Mouse (Mus musculus) kidney, adult 8-10 months (tissue): Measurements from ENCODE around the gene Slc2a2.
"Not testable (repeated sequence)": the region's sequence is repeated elsewhere in the genome, so short reads cannot be mapped to it uniquely, and the experiment has no call there.

Source experiments
- DNase-seq, 2 experiments: peaks; one replicate each; pipeline ENCODE4 v3.0.0; 2022

Slc2a2 gene

DNA sequence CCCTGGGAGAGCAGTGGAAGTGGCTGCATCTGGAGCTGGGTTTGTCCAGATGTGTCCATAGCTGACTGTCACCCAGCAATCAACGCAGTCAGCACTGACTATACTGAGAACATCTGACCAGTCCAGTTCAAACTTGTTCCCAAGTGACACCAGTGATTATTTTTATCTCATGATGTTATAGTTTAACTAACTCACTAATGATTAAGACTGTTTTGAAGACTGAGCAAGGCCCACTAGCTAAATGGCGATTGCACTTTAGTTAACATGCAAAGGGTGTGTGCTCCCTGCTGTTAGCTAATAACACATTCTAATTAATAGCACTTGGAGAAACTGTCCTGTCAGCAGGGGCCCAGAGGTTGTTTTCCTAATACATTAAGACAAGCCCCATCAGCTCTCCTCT, 39.3 kb downstream of the Slc2a2 start:
- peak; percentile 68 to 79 for DNase-seq

DNA sequence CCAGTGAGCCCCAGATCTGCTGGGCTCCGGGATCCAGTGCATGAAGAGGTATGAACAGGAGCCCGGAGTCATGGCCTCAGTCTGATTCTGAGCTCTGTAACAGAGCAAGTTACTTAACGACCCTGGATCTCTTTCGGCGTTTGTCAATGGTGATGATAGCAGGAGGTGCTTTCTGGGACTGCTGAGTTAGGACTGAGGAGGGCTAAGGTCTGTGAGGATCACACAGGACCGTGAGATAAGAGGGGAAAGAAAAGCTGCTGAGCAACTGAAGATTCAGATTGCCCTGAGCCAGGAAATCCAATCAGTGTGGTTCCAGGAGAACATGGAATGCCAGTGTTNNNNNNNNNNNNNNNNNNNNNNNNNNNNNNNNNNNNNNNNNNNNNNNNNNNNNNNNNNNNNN, 42.6 kb downstream of the Slc2a2 start:
- no peak for DNase-seq

DNA sequence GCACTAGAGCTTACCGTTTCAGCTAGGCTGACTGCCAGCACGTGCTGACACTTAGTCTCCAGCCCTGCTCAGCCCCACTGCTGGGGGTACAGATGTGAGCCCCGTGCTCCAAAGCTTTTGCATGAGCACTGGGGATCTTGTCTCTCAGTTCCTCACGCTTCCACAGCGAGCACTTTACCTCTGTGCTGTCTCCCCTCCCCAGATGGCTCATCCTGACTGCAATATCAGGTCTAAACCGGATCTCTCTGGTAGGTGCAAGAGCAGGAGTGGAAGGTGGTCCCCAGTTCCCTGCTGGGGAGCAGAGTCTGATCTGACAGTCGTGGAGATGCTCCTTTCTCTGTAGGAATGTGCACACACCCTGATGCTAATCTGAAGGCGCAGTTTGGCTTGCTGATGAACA, 45.5 kb downstream of the Slc2a2 start:
- DNase-seq: no peak

DNA sequence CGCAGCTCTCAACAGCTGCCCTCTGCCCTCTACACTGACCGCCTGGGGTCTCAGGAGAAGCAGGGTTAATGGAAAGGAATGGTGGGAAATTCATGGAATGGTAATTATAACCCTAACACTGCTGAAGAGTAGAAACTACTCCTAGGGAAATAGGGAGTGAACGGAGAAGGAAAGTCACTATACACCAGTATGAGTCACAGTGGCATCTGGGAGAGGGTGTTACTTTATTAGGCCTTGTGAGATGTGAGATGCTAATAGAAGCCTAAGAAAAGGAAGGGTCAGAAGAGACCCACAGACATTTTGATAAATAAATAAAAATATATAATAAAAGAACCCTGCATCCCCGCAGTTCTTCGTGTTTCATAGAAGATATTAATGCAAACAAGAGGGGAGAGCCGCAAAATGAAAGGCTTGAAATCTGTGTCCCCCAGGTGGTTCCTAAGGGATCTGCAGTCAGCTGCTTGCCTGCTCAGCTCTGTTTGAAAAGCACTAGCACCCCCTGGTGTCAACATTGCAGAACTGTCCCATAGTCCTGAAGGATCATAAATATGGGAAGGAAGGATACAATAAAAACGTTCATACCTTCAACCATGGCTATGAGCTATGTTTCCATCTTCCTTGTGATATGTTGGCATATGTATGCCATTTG, 48.3 kb downstream of the Slc2a2 start:
- DNase-seq: peak; percentile 66 to 71

DNA sequence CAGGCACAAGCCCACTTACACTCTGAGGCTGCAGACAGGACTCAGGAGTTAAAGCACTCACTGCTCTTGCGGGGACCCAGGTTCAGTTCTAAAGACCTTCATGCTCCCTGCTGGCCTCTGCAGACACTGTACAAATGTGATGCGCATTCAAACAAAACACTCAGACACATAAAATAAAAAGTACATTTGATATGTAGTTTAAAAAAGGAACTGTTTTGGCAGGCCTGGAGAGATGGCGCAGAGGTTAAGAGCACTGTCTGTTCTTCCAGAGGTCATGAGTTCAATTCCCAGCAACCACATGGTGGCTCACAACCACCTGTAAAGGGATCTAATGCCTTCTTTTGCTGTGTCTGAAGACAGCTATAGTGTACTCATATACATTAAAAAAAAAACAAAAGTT, 50.4 kb downstream of the Slc2a2 start:
- no peak for DNase-seq

DNA sequence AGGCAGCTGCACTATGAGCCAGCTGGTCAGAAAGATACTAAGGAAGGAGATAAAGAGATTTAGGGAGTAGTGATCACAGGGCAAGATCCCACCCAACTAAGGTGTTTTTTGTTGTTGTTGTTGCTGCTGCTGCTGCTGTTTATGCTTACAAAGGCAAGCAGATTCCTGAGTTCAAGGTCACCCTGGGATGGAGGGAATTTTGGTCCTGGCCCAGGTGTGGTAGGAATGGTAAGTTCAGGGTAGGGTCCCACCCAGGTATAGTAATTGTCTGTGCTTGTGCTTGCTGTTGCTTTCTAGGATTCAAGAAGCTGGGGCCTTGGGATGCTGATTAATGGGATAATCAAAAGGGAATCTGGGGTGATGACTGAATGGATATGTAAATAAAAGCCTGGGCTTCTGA, 51.3 kb downstream of the Slc2a2 start:
- DNase-seq: no peak

DNA sequence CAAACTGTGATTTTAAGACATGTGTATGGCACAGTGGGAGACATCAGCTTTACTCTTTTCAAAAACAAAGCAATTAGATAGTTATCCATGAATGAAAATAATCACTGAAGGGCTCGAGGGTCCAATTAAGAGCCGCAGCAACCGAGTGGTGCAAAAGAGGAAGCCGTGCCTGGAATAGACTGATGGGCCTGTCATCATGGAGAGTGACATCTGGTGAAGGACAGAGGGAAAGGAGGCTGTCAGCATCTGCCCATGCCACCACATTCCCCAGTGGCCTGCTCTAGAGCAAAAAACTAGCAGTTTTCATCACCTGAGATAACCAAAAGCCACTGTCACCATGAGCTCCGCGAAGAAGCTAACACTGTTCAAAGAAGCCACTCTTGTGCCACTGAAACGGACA, 57.8 kb downstream of the Slc2a2 start:
- no peak for DNase-seq

DNA sequence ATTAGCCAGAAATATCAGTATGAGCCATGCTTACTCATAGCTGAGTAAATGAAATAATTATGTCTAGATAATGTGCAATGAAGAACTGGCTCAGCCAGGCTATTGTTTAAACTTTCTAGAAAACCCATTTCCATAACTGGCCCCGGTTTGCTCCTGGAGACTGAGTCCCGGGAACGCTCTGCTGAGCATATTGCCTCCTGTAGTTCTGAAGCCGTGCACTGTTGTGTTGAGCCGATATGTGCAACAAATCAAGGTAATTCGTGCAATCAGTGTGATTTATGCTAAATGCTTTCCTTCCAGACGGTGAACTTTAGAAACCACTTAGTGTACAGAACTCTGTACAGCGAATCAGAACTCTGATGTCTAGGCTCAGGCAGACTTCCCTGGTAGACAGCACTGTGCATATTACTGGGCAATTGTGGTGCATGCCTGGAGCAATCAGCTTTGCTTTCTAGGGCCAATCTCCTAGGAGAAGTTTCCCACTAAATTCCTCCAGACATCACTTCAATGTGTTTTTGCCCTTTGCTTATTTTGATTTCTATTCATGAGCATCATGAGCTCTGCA, 63.6 kb downstream of the Slc2a2 start:
- no peak for DNase-seq

DNA sequence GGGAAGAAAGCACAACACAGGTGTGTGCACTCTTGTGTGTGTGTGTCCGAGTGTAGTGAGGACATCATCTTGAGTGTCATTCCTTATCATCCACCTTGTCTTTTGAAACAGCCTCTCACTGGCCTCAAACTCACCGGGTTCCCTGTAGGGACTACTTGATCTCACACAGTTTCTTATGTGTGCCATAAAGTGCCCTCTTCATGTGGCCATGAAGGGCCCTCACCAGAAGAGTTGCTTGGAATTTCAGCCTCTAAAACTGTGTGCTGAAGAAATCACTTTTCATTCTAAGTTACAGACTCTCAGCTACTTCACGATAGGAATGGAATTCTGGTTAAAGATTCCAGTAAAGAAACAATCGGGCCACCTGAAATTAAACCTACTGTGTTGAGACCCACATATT, 69.2 kb downstream of the Slc2a2 start:
- no peak for DNase-seq

DNA sequence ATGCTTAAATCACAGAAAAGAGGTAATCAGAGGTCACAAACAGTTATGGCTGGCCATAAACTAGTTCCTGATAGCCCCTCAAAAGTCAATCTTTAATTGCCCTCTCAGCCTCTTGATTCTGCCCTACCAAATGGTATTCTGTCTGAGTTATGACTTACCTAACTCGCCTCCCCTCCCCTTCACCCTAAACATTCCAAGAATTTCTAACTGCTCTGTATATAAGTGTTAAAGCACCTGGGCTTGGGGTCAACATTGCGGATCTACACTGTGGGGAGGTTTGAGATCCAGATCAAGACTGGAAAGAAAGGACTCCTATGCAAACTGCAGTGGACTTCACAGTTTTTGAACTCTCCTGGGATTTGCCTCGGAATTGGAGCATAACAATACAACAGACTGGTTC, 70.5 kb downstream of the Slc2a2 start:
- DNase-seq: no peak

DNA sequence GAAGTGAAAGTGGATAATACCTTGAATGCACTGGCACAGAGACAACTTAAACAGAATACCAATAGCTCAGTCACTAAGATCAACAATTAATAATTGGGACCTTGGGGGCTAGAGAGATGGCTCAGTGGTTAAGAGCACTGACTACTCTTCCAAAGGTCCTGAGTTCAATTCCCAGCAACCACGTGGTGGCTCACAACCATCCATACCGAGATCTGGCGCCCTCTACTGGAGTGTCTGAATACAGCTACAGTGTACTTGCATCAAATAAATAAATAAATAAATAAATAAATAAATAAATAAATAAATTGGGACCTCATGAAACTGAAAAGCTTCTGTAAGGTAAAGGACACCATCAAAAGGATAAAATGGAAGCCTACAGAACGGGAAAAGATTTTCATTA, 75.2 kb downstream of the Slc2a2 start:
- DNase-seq: not testable (repeated sequence)

DNA sequence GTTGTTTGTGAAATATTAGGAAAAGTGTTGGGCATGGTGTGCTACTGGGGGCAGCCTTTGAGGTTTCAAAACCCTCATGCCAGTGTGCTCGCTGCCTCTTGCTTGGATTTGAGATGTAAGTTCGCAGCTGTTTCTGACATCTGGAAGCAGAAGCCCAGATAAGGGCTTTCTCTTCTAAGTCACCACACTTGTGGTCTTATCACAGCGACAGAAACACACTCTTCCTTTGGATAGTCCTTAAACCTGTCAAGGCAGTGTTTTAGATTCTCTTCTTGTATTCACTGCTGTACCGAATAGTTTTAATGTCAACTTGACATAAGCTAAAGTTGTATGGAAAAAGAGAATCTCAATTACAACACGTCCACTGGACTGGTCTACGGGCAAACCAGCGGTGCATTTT, 77.7 kb downstream of the Slc2a2 start:
- DNase-seq: no peak

DNA sequence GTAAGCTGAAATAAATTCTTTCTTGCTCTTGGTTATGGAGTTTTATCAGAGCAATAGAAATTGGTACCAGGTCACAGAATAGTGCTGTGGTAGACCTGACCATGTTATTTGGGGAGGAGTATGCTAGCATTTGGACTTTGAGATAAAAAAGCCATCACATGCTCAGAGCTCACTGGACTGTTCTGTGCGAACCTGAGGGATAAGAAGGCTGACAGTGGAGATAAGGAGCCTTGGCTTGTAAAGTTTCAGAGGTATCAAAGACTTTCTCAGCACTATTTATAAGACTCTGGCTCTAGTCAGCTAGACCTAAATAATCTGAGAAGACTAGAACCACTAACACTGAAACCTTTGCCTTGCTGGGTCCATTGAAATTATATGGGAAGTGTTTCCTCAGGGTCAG, 78.3 kb downstream of the Slc2a2 start:
- DNase-seq: no peak

DNA sequence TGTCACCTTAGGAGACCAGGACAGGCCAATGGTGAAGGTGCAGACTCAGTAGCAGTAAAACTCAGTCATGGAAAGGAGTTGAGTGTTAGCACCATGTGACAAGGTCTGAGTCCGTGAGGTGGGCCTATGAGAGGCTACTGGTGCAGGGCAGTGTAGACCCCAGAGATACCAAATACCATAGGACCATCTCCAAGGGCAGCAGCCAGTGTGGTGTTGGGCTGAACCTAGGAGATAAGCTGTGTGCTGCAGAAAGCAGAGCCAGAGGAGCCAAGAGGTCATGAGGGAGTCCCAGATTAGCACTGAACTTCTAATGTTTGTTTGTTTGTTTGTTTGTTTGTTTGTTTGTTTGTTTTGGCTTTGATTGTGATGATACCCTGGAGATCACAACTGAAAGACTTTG, 78.8 kb downstream of the Slc2a2 start:
- no peak for DNase-seq

DNA sequence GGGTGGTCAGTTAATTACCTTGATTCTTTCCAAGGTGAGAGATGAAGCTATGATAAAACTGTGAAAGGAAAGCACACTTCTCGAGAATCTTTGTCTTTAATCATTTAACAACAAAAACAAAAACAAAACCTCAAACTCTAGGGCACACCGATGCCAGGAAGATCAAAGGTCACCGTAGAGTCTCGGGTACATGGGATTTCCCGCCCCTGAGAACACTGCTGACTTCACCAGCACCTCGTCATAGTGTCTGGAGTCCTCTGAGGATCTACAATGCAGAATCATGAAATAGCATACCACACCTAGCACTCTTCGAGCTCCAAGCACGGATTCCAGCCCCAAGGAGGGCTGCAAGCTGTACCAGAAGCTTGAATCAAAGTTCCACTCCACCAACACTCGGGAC, 82.8 kb downstream of the Slc2a2 start:
- DNase-seq: peak; percentile 27 to 52
